Mouse (Mus musculus) c-Kit-positive CD71-positive TER-119-positive erythroid progenitor cells, embryonic 14.5 days (primary cell): ENCODE results near the gene Ank.
"Not testable (repeated sequence)": the region's sequence is repeated elsewhere in the genome, so short reads cannot be mapped to it uniquely, and the experiment has no call there.

Experiments used
- DNase-seq: peaks from one replicate; pipeline ENCODE4 v3.0.0-alpha.2; 2013; ENCODE audit warnings: low spot score

Gene Ank

GRCm38 (mm10) chr15:27466131-27467080, at the start of gene Ank:
Gene Ank, plus strand, starts transcription at chr15:27466677.
- DNase-seq = peak; percentile 64

DNA sequence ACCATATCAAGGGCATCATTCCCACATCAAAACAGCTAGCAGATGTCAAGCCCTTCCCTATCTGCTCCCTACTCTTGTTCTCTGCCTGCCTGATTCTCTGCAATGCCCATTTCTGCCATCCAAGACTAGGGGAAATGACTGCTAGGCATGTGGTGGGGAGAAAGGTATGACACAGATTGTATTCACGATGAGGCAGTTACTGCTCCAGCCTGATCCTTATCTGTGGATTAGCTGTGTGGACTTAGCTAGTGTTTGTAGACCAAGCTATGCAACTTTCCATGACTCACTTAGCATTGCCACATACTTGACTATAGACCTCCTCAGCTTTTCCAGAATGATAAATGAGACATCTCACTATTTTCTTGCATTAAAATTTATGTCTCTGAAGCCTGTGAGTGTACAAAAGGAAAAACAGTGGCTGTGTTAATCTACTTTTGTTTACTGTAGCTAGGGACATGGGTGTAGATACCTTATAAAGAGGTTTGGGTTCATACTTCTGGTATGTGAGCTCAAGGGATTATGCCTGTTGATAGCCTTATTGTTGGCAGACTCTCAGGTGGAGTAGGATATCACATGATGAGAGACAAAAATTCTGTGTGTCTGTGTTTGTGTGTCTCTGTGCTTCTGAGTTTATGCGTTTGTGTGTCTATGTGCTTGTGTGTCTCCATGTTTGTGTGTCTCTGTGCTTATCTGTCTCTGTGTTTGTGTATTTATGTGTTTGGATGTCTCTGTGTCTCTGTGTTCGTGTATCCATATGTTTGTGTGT, 47.7 kb upstream of the Ank start:
- no peak for DNase-seq

DNA sequence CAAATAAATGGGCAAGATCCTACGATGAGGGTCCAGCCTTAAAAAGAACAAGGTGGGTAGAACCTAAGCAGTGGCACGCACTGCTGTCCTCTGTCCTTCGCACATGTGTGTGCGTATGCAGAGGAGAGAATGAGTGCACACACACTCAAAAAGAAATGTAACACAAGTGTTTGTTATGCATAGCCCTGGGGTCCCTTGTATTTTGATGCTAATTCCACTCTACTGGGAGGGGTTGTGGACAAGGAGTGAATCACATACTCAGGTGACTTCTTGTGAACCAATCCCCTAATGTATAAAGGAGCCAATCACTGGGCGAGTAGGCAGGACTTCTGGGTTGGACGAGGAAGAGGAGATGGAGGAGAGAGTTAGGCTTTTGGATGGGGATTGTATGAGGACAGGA, 44.9 kb upstream of the Ank start:
- no peak for DNase-seq

GRCm38 (mm10) chr15:27427581-27427980, 38.9 kb upstream of the Ank start:
- DNase-seq = no peak

- no peak for DNase-seq
These were observed 36.2 kb upstream of the Ank start for GRCm38 (mm10) chr15:27430241-27430640.

GRCm38 (mm10) chr15:27432851-27433615, 33.4 kb upstream of the Ank start:
- DNase-seq = no peak

DNA sequence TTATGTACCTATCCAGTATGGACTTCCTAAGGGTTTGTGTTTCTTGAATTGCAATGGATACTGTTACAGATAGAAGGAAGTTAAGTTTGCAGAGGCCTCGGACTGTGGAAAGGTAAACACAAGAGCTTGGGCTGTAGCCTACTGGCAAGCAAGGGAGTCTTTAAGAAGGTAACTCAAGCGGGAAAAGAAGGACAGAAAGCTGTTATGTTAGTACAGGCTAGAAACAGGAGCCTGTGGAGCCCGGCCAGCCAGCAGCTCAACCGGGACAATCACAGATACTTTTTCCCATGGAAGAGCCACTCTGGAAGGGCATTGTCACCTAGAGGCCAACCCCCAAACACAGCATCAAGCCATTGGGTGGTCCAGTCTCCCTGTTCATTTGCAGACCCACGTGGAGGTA, 31.1 kb upstream of the Ank start:
- DNase-seq = no peak

- DNase-seq = no peak
These were observed 30.3 kb upstream of the Ank start for GRCm38 (mm10) chr15:27436194-27436593.

- no peak for DNase-seq
These were observed 25.4 kb upstream of the Ank start for GRCm38 (mm10) chr15:27441053-27441452.

DNA sequence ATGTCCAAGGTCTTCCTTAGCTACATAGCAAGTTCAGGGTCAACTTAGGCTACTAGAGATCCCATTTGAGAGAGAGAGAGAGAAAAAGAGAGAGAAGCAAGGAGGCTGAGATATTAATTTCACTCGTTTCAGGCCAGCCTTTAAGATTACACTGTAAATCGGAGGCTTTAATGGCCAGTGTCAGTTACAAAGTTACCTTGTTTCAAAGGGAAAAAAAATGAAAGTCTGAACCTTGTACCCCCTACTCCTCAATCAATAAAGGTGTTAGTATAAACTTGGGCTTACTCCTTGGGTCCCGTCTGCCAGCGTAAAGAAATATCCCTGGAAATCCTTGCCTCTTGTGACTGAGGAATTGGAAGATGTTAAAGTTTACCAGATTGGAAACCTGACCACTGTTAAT, 24.9 kb upstream of the Ank start:
- no peak for DNase-seq

DNA sequence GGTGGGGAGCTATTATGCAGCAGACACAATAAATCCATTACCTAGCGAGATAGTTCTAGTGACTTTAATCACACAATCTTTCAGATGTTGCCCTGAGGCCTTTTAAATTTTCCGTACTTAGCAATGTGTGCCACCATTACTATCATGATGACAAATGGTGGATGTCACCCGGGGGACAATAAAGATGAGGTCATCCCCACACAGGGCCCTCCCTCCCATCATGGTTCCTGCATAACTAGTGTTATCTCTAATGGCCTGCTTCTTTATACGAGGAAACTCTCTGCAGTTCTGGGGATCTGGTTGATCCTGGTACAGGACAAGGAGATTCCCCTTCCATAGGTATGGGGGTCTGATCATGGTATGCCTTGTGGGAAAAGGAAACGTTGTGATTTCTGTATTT, 24.5 kb upstream of the Ank start:
- DNase-seq = no peak

- no peak for DNase-seq
These were observed 21.6 kb upstream of the Ank start for GRCm38 (mm10) chr15:27444772-27445347.

DNA sequence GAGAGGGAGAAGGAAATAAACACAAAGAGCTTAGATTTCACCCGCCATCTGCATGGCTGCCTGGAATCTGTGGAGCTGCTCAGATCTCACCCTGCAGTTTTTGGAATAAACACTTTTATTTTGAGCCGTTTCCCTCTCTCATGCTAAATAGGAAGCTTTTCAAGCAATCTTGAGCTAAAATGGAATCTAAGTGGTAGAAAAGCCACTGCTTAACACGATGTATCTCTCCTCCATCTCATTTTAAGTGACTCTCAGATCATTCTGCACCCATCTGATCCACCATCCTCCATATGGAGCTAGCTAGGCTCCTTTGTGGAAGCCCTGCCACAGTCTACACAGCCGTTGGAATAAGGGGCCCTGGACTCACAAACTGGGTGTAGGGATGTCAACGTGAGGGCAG, 15.8 kb upstream of the Ank start:
- no peak for DNase-seq

DNA sequence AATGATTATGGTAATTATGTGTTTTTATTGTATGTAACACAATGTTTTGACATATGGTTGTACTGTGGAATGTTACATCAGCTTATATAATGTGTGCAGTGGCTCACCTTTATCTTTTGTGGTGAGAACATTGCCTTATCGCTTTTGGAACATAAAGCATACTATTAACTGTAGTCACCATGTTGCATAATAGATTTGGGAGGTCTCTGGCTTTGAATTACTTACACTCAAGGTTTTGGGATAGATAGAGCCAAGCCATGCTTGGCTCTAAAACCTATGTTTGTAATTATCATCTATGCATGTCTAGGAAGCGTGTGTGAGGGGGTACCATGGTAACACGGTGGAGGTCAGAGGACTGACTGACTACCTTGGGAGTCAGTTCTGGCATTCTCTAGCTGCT, 14.7 kb upstream of the Ank start:
- no peak for DNase-seq

GRCm38 (mm10) chr15:27452496-27452895, 14.0 kb upstream of the Ank start:
- no peak for DNase-seq

- DNase-seq = no peak
These were observed 9.5 kb upstream of the Ank start for GRCm38 (mm10) chr15:27457001-27457400.

DNA sequence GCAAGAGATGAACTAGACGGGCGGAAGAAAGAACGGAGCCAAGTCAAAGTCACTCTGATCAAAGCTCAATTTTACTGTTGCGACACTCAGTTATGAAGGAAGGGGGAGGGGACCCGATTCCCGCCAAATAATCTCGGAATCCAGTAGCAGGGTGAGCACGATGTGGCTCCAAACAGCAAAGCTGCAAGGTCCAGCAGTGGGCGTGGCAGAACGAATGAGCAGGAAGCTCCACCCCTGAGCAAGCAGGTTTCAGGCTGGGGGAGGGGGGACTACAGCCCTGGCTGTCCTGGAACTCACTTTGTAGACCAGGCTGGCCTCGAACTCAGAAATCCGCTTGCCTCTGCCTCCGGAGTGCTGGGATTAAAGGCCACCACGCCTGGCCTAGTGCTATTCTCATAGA, 6.7 kb upstream of the Ank start:
- DNase-seq = not testable (repeated sequence)

- no peak for DNase-seq
These were observed 4.9 kb upstream of the Ank start for GRCm38 (mm10) chr15:27461336-27462245.

- DNase-seq = no peak
These were observed 2.6 kb upstream of the Ank start for GRCm38 (mm10) chr15:27463876-27464275.

- DNase-seq = no peak
These were observed 979 bp upstream of the Ank start for GRCm38 (mm10) chr15:27465391-27466005.
